Mouse (Mus musculus) urinary bladder, adult 18-20 months (tissue): ENCODE measurements around the gene Sec22b.

Experiments used
- DNase-seq, 2 experiments: peaks; one replicate each; pipeline ENCODE4 v3.0.0; 2022; ENCODE audit warnings: low spot score in 2 of 2, mixed read lengths in 2 of 2

The Sec22b gene

DNA sequence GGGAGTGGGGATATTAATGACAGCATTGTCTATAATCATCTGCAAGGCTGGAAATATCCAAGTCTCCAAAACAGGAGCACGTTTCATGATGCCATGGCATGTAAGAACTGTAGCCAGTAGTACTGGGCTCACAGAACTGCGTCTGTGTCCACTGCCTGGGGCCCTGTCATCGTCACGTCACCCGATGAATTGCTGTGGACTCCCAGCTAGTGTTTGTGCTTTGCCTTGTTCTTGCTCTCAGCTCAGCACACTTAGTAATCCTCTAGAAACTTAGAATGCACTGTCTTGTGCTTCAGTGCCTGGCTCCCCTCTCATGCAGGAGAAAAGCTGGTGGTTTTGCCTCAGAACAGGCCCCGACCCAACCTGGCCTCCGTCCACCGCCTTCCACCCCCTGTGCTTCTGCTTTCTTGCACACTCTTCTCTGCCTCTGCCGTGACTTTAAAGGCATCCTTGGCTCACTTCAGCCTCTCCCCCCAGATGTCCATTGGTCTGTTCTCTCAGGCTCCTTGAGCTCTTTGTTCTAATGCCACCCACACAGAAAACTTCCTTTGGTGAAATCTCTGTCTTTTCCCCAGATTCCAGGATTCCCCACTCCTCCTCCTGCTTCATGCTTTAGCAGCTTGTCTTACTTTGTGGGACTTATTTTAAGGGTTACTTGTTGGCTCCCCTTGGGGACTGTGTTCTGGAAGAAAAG is 39.7 kb downstream of the Sec22b start:
- DNase-seq: no peak

DNA sequence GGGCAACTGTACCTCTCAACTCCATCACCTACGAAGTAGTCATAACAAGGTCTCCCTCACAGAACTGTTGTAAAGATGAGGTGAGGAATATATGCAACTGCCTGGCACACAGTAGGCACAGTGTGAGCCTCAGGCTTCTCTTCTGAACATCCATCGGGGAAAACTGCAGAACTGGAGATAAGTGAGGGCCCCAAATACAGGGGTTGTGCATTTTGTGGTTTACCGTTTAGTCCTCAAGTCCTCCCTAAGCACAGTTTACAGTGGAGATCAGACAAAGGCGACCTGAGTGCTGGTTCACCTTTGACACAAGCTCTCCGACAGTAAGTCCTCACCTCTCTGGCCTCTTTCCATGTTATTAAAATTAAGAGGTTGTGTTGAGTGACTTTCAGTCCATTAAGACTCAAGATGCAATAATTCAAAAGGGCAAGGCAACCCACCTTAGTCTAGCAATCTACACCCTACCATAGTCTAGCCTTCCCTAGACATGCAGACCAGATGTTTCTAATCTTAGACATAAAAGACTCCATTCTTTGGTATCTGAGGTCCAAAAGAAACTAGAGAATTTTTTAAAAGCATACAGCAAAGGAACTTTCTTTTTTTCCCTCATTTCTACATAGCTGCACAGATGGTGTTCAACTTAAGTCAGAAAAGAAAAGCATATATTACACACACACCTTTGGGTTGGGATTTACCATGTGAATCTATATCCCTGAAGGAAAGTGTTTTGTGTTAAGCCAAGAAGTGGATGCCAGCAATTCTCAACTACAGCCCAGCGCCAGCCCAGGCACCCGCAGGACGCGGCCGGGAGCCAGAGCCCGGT is 40.7 kb downstream of the Sec22b start:
- no peak for DNase-seq

DNA sequence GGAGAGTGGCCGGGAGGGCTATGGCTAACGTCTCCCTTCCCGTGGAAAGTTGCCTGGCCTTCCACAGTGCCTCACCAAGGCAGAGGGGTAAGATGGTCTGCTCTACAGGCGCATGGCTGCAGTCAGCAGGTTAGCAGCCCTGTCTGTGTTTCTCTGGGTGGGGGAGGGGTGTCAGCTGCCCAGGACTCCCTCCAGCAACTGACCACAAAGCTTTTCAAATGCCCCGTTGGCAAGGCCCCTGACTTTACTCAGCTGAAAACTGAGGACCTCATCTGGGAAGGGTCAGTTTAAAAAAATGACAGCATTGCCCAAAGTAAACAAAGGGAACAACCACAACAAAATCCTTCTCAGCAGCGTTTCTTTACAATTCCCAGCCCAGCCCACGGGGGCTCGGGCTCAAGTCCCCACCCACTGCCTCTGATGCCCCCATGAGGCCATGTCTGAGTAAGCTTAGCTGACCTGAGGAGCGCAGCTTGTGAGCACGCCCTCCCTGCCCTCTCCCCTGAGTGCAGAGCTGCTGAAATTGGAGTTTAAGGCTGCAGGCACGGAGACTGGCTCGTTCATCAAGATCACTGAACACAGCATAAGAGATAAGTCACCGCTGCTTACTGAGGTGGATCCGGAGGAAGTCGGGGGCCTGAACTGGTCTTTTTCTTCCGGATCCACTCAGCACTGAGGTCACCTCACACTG is 41.4 kb downstream of the Sec22b start:
- DNase-seq: no peak

DNA sequence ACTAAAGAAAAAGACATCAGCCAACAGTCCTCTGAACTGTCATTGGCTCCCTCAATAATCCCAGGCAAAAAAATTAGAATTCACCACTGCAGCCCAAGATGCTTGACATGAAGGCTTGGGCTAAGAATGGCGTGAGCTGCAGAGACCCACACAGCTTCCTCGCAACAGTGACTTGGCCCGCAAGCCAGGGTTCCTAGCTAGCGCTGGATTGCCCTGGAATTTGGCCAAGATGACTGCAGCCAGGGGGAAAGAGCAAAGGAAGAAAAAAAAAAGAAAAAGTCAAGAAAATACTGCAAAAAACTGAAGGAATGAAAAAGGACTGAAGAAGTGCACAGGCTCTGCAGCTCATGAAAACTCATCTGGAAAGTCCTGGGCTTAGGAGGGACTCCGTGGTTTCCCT is 43.5 kb downstream of the Sec22b start:
- DNase-seq: no peak

DNA sequence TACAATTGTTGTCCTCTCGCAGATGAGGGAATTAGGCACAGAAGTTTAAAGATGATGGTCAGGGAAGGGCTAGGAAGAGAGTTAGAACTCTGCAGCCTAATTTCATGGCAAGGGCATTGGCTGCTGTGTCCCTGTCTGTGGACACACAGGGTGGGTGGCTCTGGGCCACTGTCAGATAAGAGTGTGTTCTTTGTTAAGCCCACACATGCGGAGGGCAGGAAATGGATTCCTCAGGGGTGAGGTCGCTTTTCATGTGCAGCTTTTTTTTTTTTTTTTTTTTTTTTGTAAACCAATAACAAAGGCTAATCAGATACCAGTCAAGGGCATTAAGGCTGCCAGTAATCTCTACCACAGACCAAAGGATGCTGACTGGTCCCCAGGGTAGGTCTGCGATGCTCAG is 45.4 kb downstream of the Sec22b start:
- no peak for DNase-seq

DNA sequence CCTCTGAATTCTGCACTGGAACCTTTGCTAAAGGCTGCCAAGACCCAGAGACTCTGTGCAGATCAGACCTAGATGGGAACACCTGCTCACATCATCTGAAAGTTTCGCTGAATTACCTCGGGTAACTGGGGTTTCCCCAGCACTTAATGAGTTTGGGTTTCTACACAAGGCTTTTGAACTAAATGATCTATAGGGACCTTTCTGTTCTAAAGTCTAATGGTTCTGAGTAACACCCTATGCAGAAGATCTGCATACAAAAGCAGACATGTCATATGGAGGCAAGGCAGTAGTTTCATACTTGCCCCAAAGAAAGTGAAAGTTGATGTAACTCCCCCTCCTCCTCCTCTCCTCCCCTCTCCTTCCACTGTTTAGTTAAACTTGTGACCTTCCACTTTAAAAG is 47.5 kb downstream of the Sec22b start:
- DNase-seq: no peak

DNA sequence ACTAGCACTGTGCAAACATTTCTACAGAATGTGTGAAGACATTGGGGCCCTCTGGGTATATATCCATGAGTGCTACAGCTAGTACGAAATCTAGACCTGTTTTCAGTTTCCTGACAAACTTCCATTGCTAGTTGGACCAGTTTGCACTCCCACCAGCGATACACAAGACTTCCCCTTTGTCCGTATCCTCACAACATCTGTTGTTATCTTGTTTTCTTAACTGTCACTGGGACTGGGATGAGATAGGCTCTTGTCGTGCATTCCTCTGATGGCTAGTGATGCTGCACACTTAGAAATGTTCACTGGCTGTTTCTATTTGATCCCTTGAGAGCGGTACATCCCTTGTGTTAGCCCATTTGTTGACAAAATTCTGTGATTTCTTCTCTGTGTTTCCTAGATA is 49.0 kb downstream of the Sec22b start:
- DNase-seq: no peak

DNA sequence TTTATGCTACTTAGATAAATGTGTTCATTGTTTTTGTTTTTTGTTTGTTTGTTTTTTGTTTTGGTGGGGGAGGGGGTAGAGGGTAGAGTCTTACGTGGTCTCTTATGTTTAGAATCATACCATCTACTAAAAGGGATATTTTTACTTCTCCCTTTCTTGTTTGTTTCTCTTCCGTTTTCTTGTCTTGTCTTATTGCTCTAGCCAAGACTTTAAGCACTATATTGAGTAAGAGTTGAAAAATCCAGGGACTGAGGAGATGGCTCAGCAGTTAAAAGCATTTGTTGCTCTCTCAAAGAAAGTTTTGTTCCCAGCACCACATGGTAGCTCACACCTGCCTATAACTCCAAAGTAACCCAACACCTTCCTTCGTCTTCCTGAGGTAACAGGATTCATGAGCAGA is 50.1 kb downstream of the Sec22b start:
- DNase-seq: no peak

DNA sequence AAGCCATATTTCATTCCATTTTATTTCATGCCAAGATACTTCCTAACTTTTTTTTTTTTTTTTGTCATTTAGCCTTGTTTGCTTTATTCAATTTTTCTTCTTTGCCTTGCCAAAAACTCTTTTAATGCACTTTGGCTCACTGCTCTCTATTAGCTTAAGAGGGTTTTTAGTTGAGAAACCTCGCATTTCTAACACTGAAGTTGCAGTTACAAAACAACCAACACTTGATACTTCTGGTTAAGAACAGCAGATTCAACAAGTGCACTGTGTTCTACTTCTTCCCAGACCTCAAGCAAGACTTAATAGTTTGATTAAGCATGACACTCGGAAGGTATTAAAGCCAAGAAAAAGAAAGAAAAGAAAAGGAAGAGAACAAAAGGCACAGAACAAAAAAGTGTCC is 52.2 kb downstream of the Sec22b start:
- DNase-seq: no peak

DNA sequence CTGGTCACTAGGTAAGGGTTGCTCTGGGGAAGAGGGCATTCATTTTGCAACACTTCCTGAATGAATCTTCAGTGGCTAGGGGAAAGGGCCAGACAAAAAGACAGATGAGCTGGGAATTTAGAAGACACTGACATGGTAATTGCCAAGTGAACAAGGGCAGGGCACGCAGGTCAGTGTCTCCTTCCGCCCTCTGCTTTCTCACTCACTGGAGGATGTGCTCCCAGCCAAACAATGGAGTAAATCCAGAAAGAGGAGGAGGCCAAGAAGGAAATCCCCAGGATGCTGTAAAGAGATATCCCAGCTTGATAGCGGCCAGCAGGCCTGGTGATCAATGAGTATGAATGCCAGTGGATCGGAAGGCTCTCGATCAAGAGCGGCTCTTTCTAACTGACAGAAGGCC is 55.3 kb downstream of the Sec22b start:
- no peak for DNase-seq

DNA sequence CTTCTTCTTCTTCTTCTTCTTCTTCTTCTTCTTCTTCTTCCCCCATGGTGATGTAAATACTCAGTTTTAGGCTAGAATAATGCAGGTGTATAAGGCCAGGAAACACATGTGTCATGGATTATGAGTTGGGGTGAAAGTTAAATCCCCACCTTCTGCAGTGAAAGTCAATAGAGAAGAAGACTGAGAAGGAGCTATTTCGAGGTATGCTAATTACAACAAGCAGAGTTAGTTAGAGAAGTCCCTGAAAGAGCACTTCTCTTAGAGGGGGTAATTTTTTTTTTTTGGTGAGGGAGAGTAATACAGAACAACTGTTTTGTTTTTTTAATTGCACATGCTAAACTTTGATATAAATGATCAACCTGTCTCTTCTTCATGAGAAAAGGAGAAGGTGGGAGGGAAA is 55.9 kb downstream of the Sec22b start:
- DNase-seq: no peak

DNA sequence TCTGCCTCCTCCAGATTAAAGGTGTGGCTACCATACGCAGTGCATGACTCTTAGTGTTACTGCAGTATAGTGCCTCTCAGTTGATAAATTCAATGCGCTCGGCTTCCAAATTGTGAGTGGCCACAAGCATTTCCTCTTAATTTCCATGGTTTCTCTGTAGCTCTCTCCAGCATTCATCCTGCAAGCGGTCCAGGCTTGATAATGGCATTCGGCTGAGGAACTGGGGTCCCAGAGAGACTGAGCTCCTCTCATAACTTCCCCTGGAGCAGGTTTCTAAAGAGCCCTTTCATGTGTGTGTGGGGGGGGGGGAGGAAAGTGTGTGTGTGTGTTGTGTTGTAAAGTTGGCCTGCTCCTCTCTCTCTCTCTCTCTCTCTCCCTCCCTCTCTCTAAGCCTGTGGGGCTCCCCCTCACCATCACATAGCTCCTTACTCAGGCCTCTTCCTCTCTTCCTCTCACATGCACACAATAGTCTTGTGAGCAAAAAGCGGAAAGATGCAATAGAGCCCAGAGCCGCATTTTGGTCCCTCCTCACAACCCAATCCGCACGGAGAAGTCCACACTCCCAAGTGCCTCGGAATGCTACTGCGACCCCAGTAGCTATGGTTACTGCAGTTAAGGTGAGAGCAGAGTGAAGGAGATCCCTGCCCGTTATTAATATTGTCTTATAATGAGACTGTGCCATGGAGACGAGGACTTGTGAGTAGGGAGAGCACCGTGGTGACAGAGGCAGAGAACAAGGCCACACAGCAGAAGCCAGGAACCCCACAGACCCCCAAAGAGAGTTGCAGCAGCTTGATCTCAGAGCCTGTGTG is 60.0 kb downstream of the Sec22b start:
- no peak for DNase-seq

DNA sequence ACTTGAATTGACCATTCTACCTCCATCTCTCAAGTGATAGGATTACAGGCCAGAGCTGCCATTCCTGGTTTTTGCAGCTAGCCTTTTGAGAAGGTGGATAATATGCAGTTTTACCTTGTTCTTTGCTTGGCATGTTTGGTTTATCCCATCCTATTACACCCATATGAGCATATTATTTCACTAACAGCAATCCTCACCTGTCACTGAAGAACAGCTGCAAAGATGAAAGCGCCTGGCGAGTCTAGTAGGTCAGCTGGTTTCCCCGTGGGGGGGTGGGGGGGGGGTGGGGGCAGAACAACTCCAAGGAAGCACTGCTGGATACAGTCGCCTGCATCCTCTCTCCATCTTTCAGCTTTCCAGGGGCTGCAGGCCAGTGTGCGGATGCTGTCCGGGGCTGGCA is 61.0 kb downstream of the Sec22b start:
- DNase-seq: no peak

DNA sequence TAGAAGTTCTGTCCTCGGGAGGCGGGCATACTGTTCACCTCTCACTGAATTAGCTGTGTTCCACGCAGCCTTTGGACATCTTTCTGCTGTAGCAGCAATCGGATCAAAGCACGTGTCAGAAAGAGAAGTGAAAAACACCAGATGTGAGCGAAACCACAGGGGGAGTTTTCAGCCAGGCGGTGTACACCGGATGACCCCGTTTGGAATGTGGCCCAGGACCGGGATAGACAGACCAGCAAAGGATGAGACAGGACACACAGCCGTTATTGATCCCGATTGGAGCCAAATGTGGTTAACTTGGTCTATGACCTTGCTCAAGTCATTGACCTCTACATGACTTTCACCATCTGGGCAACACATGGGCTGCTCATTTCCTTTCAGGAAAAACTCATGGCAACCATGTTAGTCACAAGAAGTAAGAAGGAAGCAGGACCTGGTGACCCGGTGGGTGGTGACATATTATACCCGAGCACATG is 63.9 kb downstream of the Sec22b start:
- no peak for DNase-seq

DNA sequence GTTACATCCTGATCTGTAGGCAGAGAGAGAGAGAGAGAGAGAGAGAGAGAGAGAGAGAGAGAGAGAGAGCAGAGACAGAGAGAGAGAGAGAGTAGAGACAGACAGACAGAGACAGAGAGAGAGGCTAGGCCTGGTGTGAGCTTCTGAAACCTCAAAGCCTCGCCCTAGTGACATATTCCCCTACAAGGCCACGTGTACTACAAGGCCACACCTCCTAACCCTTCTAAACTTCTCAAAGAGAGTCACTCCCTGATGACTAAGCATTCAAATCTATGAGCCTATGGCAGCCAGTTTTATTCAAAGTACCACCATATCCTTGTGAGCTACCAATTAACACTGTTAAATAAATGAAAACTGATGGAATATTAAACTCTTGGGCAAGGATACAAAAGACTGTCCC is 66.6 kb downstream of the Sec22b start:
- no peak for DNase-seq

DNA sequence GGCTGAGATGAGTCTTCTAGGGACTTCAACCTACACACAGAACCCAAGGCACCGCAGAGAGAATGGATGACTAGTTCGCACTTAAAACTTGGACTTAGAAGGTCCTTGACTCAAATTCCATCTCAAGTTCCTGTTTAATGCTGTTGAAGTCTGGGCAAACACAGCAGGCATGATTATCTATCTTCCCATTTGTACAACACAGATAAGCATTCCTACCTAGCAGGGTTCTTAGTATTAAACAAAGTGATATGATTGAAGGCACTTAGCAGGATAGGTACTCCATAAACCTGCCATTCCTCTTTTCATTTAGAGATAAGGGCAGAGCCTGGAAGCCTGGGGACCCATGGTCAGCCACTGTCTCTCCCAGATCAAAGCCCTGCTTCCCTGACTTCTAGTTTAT is 67.2 kb downstream of the Sec22b start:
- no peak for DNase-seq

DNA sequence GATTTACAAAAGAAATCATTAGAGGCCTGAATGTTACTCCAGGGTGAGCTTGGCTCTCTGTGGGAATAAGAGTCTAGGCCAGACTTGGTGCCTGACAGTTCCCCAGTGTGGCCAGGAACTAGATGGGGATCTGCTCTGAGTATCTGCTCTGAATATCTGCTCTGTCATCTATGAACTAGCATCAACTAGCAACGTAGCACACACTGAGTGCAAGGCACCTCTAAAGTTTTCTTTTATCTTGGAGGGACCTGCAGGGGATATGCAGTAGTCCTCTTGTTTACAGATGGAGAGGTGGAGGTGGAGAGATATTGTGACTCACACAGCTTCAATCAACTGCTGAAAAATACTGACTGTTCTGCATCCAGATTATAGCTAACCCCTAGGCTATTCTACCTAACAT is 68.0 kb downstream of the Sec22b start:
- no peak for DNase-seq

DNA sequence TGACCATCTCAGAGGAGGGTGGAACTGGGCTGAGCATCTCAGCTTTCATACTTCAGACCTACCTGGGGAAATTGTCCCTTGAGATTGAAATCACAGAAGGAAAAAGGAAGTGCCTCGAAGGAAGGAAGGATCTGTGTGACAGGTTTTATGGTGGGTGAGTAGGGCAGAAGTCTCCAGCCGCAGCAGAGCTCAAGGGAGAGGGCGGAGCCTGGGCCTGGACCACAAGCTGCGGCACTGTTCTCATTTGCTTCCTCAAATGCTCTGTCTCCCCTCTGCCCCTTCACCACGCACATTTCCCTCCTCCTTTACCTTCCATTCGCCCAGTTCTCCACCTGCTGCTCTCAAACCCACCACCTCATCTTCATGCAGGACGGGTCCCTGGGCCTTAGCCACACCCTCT is 70.1 kb downstream of the Sec22b start:
- DNase-seq: no peak

DNA sequence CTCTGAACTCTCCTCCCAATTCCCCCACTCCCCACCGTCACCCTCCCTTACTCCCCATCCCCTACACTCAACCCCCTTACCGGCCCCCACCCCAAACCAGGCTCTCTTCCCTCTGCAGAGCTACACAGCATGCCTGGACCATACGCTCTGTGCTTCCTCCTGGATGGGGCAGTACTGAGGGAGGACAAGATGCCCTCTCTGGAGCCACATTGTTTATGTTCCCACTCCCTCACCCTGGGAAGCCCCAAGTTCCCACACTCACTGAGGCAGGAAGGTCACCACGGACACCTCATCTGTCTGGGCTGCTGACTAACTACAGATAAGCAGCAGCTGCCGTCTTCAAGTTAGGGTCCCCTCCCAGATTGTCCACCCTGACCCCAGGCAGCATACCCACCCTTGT is 71.2 kb downstream of the Sec22b start:
- no peak for DNase-seq

DNA sequence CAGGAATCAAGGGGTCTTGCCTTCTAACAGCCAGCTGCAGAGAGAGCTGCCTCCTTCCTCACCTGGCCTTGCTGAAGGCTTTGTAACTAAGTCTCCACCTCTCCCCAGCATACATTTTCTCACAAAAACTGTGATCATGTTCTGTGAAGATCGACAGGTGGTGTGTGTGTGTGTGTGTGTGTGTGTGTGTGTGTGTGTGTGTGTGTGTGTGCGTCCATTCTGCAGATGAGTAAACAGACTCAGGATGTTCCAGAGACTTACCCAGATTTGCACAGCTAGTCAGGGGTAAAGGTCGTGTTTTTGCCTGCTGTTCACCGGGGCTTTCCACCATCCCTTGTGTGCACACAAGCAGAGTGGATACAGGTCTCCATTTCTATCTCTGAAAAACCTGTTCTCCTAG is 71.7 kb downstream of the Sec22b start:
- no peak for DNase-seq
